Mouse (Mus musculus) cerebellum, adult (tissue): Measurements from ENCODE around the gene Hist1h1t.
"Not testable (repeated sequence)": the region's sequence is repeated elsewhere in the genome, so short reads cannot be mapped to it uniquely, and the experiment has no call there.

Source experiments
- ATAC-seq: cut with Nextera tagmentation; 2 replicates; pipeline ENCODE4 v1.9.2; 2017; ENCODE audit warnings: mild to moderate bottlenecking, moderate library complexity, mixed read lengths; ENCODE audit not compliant: insufficient number of reproducible peaks, low FRiP score, low TSS enrichment

The Hist1h1t gene

GRCm38 (mm10) chr13:23698996-23699395 is 3.4 kb downstream of the Hist1h1t start:
- ATAC-seq = no peak

- ATAC-seq = no peak
These were observed 4.2 kb downstream of the Hist1h1t start for GRCm38 (mm10) chr13:23699767-23700166.

- peak; percentile 59; the same call in 1 of the 2 replicates for ATAC-seq
These were observed 5.3 kb downstream of the Hist1h1t start for GRCm38 (mm10) chr13:23700786-23701520.

- no peak for ATAC-seq
These were observed 6.6 kb downstream of the Hist1h1t start for GRCm38 (mm10) chr13:23702220-23702619.

- ATAC-seq = not testable (repeated sequence)
These were observed 7.2 kb downstream of the Hist1h1t start for GRCm38 (mm10) chr13:23702801-23703200.

- no peak for ATAC-seq
These were observed 10.2 kb downstream of the Hist1h1t start for GRCm38 (mm10) chr13:23705751-23706356.

- no peak for ATAC-seq
These were observed 11.2 kb downstream of the Hist1h1t start for GRCm38 (mm10) chr13:23706771-23707170.

GRCm38 (mm10) chr13:23708041-23708440 is 12.4 kb downstream of the Hist1h1t start:
- ATAC-seq = no peak

GRCm38 (mm10) chr13:23708654-23709053 is 13.0 kb downstream of the Hist1h1t start:
- ATAC-seq = no peak

GRCm38 (mm10) chr13:23709714-23710373 is 14.2 kb downstream of the Hist1h1t start:
- ATAC-seq = no peak

GRCm38 (mm10) chr13:23710374-23711089 is 14.9 kb downstream of the Hist1h1t start, which contains the start of gene Hfe:
Gene Hfe (minus strand): TSS chr13:23710854.
- no peak for ATAC-seq

GRCm38 (mm10) chr13:23716261-23717042 is 20.8 kb downstream of the Hist1h1t start:
- ATAC-seq = no peak

- ATAC-seq = no peak
These were observed 21.6 kb downstream of the Hist1h1t start for GRCm38 (mm10) chr13:23717176-23717575.

- not testable (repeated sequence) for ATAC-seq
These were observed 22.1 kb downstream of the Hist1h1t start for GRCm38 (mm10) chr13:23717593-23718245.

GRCm38 (mm10) chr13:23724239-23724638 is 28.6 kb downstream of the Hist1h1t start:
- ATAC-seq = no peak

- no peak for ATAC-seq
These were observed 29.6 kb downstream of the Hist1h1t start for GRCm38 (mm10) chr13:23725213-23725612.

- no peak for ATAC-seq
These were observed 33.0 kb downstream of the Hist1h1t start for GRCm38 (mm10) chr13:23728472-23729191.

- ATAC-seq = no peak
These were observed 33.5 kb downstream of the Hist1h1t start for GRCm38 (mm10) chr13:23729192-23729525.

GRCm38 (mm10) chr13:23729706-23730105 is 34.1 kb downstream of the Hist1h1t start:
- no peak for ATAC-seq
